Mouse (Mus musculus): ENCODE measurements around the gene Usp46. TPM values are rescaled to one million over a fixed set of nuclear protein-coding genes. Genes with fewer than 3 reads are reported as not detected.

The Usp46 gene
- total and polyA plus RNA-seq, 2 experiments = 3.0 to 5.4 TPM

GRCm38 (mm10) chr5:74017488-74017887 lies 50.7 kb downstream of the Usp46 start:
- Histone ChIP-seq H3K27ac (replicated peaks; ENCODE audit: insufficient read depth, low read depth, low read length) (no peak overlapping the region), H3K4me1 (ENCODE audit: control insufficient read depth, insufficient read depth, low read length) (no peaks in the 10 kb centered on the region), H3K27me3 (ENCODE audit: control insufficient read depth, insufficient read depth, low read length) (no peaks in the 10 kb centered on the region), H3K9ac (ENCODE audit: low read depth, low read length) (no peak overlapping the region), H3K36me3 (ENCODE audit: control insufficient read depth, insufficient read depth, low read length) (peaks cover 18% of the 10 kb centered on the region), H3K4me3 (ENCODE audit: insufficient read depth, low read depth, low read length) (no peak overlapping the region), H3K79me2 (ENCODE audit: control insufficient read depth, insufficient read depth, low read length) (no peaks in the 10 kb centered on the region)
- WGBS = 70% methylated on average over 5 of the region's 5 CpGs
- TF ChIP-seq POLR2A (IDR thresholded peaks at IDR 0.05; ENCODE audit: extremely low read depth, insufficient read depth, low read length) (no peak), CTCF (IDR thresholded peaks at IDR 0.05; ENCODE audit: low read depth, low read length) (no peak)
- DNase-seq (ENCODE audit: extremely low read depth, low read depth, low spot score) = no peak

GRCm38 (mm10) chr5:74011629-74012028 lies 56.6 kb downstream of the Usp46 start:
- TF ChIP-seq POLR2A (IDR thresholded peaks at IDR 0.05; ENCODE audit: extremely low read depth, insufficient read depth, low read length) = no peak
- no peak for TF ChIP-seq CTCF (IDR thresholded peaks at IDR 0.05; ENCODE audit: low read depth, low read length)

GRCm38 (mm10) chr5:74007492-74008070 lies 60.6 kb downstream of the Usp46 start:
- WGBS = 83% methylated on average over 3 of the region's 3 CpGs
- Histone ChIP-seq H3K4me1 (ENCODE audit: control insufficient read depth, insufficient read depth, low read length) (no peaks in the 10 kb centered on the region), H3K4me3 (ENCODE audit: insufficient read depth, low read depth, low read length) (no peak overlapping the region), H3K27ac (replicated peaks; ENCODE audit: insufficient read depth, low read depth, low read length) (peak overlapping the region; percentile 32; the same call in 1 of the 2 replicates), H3K27me3 (ENCODE audit: control insufficient read depth, insufficient read depth, low read length) (no peaks in the 10 kb centered on the region), H3K79me2 (ENCODE audit: control insufficient read depth, insufficient read depth, low read length) (no peaks in the 10 kb centered on the region), H3K9ac (ENCODE audit: low read depth, low read length) (no peak overlapping the region), H3K36me3 (ENCODE audit: control insufficient read depth, insufficient read depth, low read length) (peaks cover 11% of the 10 kb centered on the region)
- DNase-seq (ENCODE audit: extremely low read depth, low read depth, low spot score) = no peak
- TF ChIP-seq CTCF (IDR thresholded peaks at IDR 0.05; ENCODE audit: low read depth, low read length) = no peak
- no peak for TF ChIP-seq POLR2A (IDR thresholded peaks at IDR 0.05; ENCODE audit: extremely low read depth, insufficient read depth, low read length)

More at GRCm38 (mm10) chr5:74011629-74012028, 56.6 kb downstream of the Usp46 start:
- H3K27me3 ChIP-seq (ENCODE audit: control insufficient read depth, insufficient read depth, low read length) = no peaks in the 10 kb centered on the region
- DNase-seq (ENCODE audit: extremely low read depth, low read depth, low spot score) = no peak
- no peak overlapping the region for H3K4me3 ChIP-seq (ENCODE audit: insufficient read depth, low read depth, low read length)
- H3K36me3 ChIP-seq (ENCODE audit: control insufficient read depth, insufficient read depth, low read length) = peaks cover 13% of the 10 kb centered on the region
- H3K79me2 ChIP-seq (ENCODE audit: control insufficient read depth, insufficient read depth, low read length) = no peaks in the 10 kb centered on the region
- no peak overlapping the region for H3K9ac ChIP-seq (ENCODE audit: low read depth, low read length)
- WGBS = 97% methylated on average over 10 of the region's 10 CpGs
- no peak overlapping the region for H3K27ac ChIP-seq (replicated peaks; ENCODE audit: insufficient read depth, low read depth, low read length)
- no peaks in the 10 kb centered on the region for H3K4me1 ChIP-seq (ENCODE audit: control insufficient read depth, insufficient read depth, low read length)

- Histone ChIP-seq H3K36me3 (ENCODE audit: control insufficient read depth, insufficient read depth, low read length) (peaks cover 22% of the 10 kb centered on the region), H3K9ac (ENCODE audit: low read depth, low read length) (no peak overlapping the region), H3K27ac (replicated peaks; ENCODE audit: insufficient read depth, low read depth, low read length) (no peak overlapping the region), H3K27me3 (ENCODE audit: control insufficient read depth, insufficient read depth, low read length) (no peaks in the 10 kb centered on the region), H3K4me3 (ENCODE audit: insufficient read depth, low read depth, low read length) (no peak overlapping the region), H3K4me1 (ENCODE audit: control insufficient read depth, insufficient read depth, low read length) (no peaks in the 10 kb centered on the region), H3K79me2 (ENCODE audit: control insufficient read depth, insufficient read depth, low read length) (no peaks in the 10 kb centered on the region)
- DNase-seq (ENCODE audit: extremely low read depth, low read depth, low spot score) = no peak
- TF ChIP-seq CTCF (IDR thresholded peaks at IDR 0.05; ENCODE audit: low read depth, low read length) (no peak), POLR2A (IDR thresholded peaks at IDR 0.05; ENCODE audit: extremely low read depth, insufficient read depth, low read length) (no peak)
- WGBS = 99% methylated on average over 2 of the region's 2 CpGs
These were observed 62.3 kb downstream of the Usp46 start for GRCm38 (mm10) chr5:74005936-74006335.

- TF ChIP-seq POLR2A (IDR thresholded peaks at IDR 0.05; ENCODE audit: extremely low read depth, insufficient read depth, low read length) (no peak), CTCF (IDR thresholded peaks at IDR 0.05; ENCODE audit: low read depth, low read length) (no peak)
- 79% methylated on average over 9 of the region's 9 CpGs for WGBS
- Histone ChIP-seq H3K27ac (replicated peaks; ENCODE audit: insufficient read depth, low read depth, low read length) (no peak overlapping the region), H3K36me3 (ENCODE audit: control insufficient read depth, insufficient read depth, low read length) (peaks cover 30% of the 10 kb centered on the region), H3K4me1 (ENCODE audit: control insufficient read depth, insufficient read depth, low read length) (no peaks in the 10 kb centered on the region), H3K4me3 (ENCODE audit: insufficient read depth, low read depth, low read length) (no peak overlapping the region), H3K9ac (ENCODE audit: low read depth, low read length) (no peak overlapping the region), H3K79me2 (ENCODE audit: control insufficient read depth, insufficient read depth, low read length) (no peaks in the 10 kb centered on the region), H3K27me3 (ENCODE audit: control insufficient read depth, insufficient read depth, low read length) (no peaks in the 10 kb centered on the region)
- no peak for DNase-seq (ENCODE audit: extremely low read depth, low read depth, low spot score)
These were observed 66.5 kb downstream of the Usp46 start for GRCm38 (mm10) chr5:74001743-74002142.

- Histone ChIP-seq H3K4me1 (ENCODE audit: control insufficient read depth, insufficient read depth, low read length) (no peaks in the 10 kb centered on the region), H3K9ac (ENCODE audit: low read depth, low read length) (no peak overlapping the region), H3K27me3 (ENCODE audit: control insufficient read depth, insufficient read depth, low read length) (no peaks in the 10 kb centered on the region), H3K27ac (replicated peaks; ENCODE audit: insufficient read depth, low read depth, low read length) (no peak overlapping the region), H3K79me2 (ENCODE audit: control insufficient read depth, insufficient read depth, low read length) (no peaks in the 10 kb centered on the region), H3K36me3 (ENCODE audit: control insufficient read depth, insufficient read depth, low read length) (peaks cover 22% of the 10 kb centered on the region), H3K4me3 (ENCODE audit: insufficient read depth, low read depth, low read length) (no peak overlapping the region)
- TF ChIP-seq CTCF (IDR thresholded peaks at IDR 0.05; ENCODE audit: low read depth, low read length) = no peak
- no peak for TF ChIP-seq POLR2A (IDR thresholded peaks at IDR 0.05; ENCODE audit: extremely low read depth, insufficient read depth, low read length)
- DNase-seq (ENCODE audit: extremely low read depth, low read depth, low spot score) = no peak
- 85% methylated on average over 5 of the region's 5 CpGs for WGBS
These were observed 69.3 kb downstream of the Usp46 start for GRCm38 (mm10) chr5:73998966-73999365.

All from liver, adult 2 months (tissue).